Mouse (Mus musculus): ENCODE measurements at regions not wholly inside any gene's neighbourhood (a gene's known extent, or its start where the extent isn't known, plus 50 kb on each side); places are given as distances from the start of the nearest gene placed in this dataset.

DNA sequence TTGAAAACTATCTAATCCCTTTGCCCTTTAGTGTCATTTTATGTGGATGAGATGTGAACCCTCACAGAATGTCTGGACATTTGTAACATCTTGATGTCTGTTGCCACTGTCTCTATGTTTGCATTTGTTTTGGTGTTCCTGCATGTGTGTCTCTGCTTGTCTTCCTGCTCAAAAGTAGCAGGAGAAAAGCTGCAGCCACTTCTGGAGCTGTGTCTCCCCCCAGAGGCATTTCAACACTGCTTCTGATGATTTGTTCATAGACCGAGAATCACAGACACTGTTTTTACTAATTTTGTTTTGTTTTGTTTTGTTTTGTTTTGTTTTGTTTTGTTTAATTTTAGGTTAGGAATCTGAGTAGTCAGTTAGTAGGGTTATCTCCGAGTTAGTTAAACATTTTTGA, 883.8 kb downstream of the Gbe1 start:
- DNase-seq (ENCODE audit: low spot score), result no peak

DNA sequence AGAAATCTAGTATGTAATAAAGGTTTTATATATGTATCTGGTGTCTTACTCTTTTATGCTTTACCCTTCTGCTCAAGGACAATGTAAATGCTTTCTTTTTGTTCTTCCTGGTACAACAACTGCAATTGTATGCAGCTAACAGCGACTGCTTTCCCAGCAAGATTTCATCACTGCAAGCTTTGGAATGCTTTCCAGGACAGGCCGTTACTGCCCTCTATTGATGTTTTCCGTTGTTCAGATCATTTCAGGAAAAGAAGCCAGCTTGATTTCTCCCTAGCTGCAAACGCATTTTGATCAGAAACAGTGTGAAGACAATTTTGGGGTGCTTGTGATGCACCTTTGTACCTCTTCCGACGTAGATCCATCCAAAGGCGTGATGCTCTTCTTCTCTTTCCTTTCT, 895.1 kb downstream of the Gbe1 start:
- no peak for DNase-seq (ENCODE audit: low spot score)

DNA sequence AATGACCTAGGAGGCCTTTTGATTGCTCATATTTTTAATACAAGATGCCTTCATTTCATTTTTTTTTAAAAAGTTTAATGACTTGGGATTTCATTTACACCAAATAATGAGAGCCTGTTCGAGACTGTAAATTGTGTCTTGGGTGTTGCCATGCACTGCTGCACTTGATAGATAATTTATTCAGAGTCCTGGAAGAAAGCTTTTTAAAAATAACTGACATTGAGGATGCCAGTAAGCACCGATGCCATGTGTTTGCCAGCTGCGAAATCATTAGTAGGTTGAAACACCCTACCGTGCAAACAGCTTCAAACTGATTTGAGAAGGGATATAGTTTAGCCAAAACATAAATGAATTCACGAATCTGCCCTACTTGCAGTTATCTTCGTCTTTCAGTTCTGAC, 910.7 kb downstream of the Gbe1 start:
- DNase-seq (ENCODE audit: low spot score), result no peak

- DNase-seq (ENCODE audit: low spot score), result no peak
Observed at GRCm38 (mm10) chr16:71230104-71230653, 916.4 kb downstream of the Gbe1 start.

- no peak for DNase-seq (ENCODE audit: low spot score)
Observed at GRCm38 (mm10) chr16:71243065-71243464, 929.3 kb downstream of the Gbe1 start.

DNA sequence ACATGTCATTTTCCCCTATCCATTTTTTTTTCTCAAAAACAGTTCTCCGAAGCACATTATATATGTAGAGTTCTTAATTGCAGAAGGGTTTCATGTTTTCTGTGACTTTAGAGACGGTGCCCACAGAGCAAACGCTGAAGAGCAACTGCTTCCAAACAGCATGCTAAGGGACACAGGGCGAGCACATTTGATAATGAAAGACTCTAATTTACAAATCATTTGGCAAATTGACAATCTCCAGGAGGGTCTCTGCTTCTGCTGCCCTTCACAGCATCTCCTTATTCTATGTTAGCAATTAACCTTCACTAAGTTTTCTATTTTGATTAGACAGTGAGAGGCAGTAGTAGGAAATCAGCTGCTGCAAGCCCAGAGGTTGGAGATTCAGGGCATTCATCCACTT, 929.7 kb downstream of the Gbe1 start:
- DNase-seq (ENCODE audit: low spot score), result no peak

- peak; percentile 3 for DNase-seq (ENCODE audit: low spot score)
Observed at GRCm38 (mm10) chr16:71247516-71248139, 933.9 kb downstream of the Gbe1 start.

- DNase-seq (ENCODE audit: low spot score), result no peak
Observed at GRCm38 (mm10) chr16:71255740-71256139, 942.0 kb downstream of the Gbe1 start.

GRCm38 (mm10) chr16:71256175-71256574, 942.4 kb downstream of the Gbe1 start:
- no peak for DNase-seq (ENCODE audit: low spot score)

DNA sequence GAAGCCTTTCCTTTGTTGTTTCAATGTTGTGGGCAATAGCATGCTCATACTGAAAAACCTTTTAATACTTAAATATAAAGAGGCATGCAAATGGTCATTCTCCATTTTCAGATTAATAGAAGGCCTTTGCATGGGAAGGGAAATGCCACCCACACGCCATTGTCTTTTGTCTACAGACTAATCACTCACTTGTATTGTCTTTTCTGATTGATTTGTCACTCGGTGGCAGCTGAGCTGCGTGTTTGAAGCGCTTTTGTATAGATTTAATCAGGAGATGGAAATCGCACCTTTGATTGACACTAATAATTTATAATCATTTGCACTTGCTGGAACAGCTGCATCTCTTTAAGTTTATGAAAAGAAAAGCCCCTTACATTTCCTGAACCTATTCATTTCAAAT, 953.4 kb downstream of the Gbe1 start:
- no peak for DNase-seq (ENCODE audit: low spot score)
